Mouse (Mus musculus) MEL (cell line): ENCODE results near the gene Zfpm1. TPM values are rescaled to one million over a fixed set of nuclear protein-coding genes. Genes with fewer than 3 reads are reported as not detected.

Experiments
- DNase-seq: peaks from one replicate; pipeline ENCODE4 v3.0.0; 2011; ENCODE audit warnings: low read depth, low spot score
- H3K27ac ChIP-seq: 2 replicates; pipeline ENCODE4 v1.5.1; 2012; ENCODE audit warnings: low read depth, mild to moderate bottlenecking, control low read depth, low read length, moderate library complexity; ENCODE audit not compliant: control insufficient read depth
- H3K27me3 ChIP-seq, 2 experiments: fragments of 150-350 bp in 1 of 2; sonication (generic) in 1 of 2; 2 replicates each; pipeline ENCODE4 v1.6.1; 2012; ENCODE audit warnings: low read length in 2 of 2, mild to moderate bottlenecking in 2 of 2, improper control_type of control experiment in 1 of 2, moderate library complexity in 1 of 2; ENCODE audit not compliant: insufficient read depth in 2 of 2, control insufficient read depth in 1 of 2
- H3K36me3 ChIP-seq, 2 experiments: 2 replicates each; pipeline ENCODE4 v1.6.1; 2012 to 2014; ENCODE audit warnings: low read length in 2 of 2, improper control_type of control experiment in 1 of 2, inconsistent platforms in 1 of 2, mild to moderate bottlenecking in 1 of 2; ENCODE audit not compliant: insufficient read depth in 2 of 2, control insufficient read depth in 1 of 2
- H3K4me1 ChIP-seq, 2 experiments: fragments of 150-350 bp in 1 of 2; sonication (generic) in 1 of 2; 2 replicates each; pipeline ENCODE4 v1.6.1; 2012; ENCODE audit warnings: low read length in 2 of 2, improper control_type of control experiment in 1 of 2, mild to moderate bottlenecking in 1 of 2; ENCODE audit not compliant: insufficient read depth in 2 of 2, control insufficient read depth in 1 of 2
- H3K4me3 ChIP-seq, 2 experiments: fragments of 150-350 bp in 1 of 2; sonication (generic) in 1 of 2; 2 replicates each; pipeline ENCODE4 v1.5.1; 2012; ENCODE audit warnings: low read depth in 2 of 2, low read length in 2 of 2, mild to moderate bottlenecking in 2 of 2, moderate library complexity in 2 of 2, control low read depth in 1 of 2, improper control_type of control experiment in 1 of 2; ENCODE audit not compliant: control insufficient read depth in 1 of 2, insufficient read depth in 1 of 2
- H3K79me2 ChIP-seq: 2 replicates; pipeline ENCODE4 v1.6.1; 2012; ENCODE audit warnings: mild to moderate bottlenecking, low read length, moderate library complexity; ENCODE audit not compliant: control insufficient read depth, poor library complexity, insufficient read depth
- H3K9ac ChIP-seq: 2 replicates; pipeline ENCODE4 v1.6.1; 2012; ENCODE audit warnings: low read depth, mild to moderate bottlenecking, control low read depth, low read length, moderate library complexity; ENCODE audit not compliant: control insufficient read depth, poor library complexity, severe bottlenecking
- H3K9me3 ChIP-seq: fragments of 150-350 bp; sonication (generic); replicated peaks from 2 replicates; pipeline ENCODE4 v1.6.1; 2012; ENCODE audit warnings: mild to moderate bottlenecking, low read length, improper control_type of control experiment, moderate library complexity; ENCODE audit not compliant: insufficient read depth
- CHD1 ChIP-seq: IDR thresholded peaks from 2 replicates; pipeline ENCODE4 v1.6.1; 2012; ENCODE audit warnings: low read depth, mild to moderate bottlenecking, inconsistent platforms, low read length, improper control_type of control experiment
- CTCF ChIP-seq, 3 experiments: IDR thresholded peaks in 2 of 3; conservative IDR thresholded peaks in 1 of 3; 2 replicates each; pipeline ENCODE4 v1.5.1; 2011 to 2012; ENCODE audit warnings: low read length in 3 of 3, low read depth in 2 of 3, mild to moderate bottlenecking in 2 of 3, improper control_type of control experiment in 1 of 3, inconsistent platforms in 1 of 3, mixed read lengths in 1 of 3, moderate library complexity in 1 of 3; ENCODE audit not compliant: control insufficient read depth in 1 of 3, insufficient read depth in 1 of 3, poor library complexity in 1 of 3, severe bottlenecking in 1 of 3
- E2F4 ChIP-seq: IDR thresholded peaks from 2 replicates; pipeline ENCODE4 v1.6.1; 2011; ENCODE audit warnings: low read depth, low read length, improper control_type of control experiment, borderline replicate concordance
- ELF1 ChIP-seq: IDR thresholded peaks from 2 replicates; pipeline ENCODE4 v1.6.1; 2014; ENCODE audit warnings: low read depth, mild to moderate bottlenecking, inconsistent platforms, low read length, improper control_type of control experiment, moderate library complexity
- ETS1 ChIP-seq: IDR thresholded peaks from 2 replicates; pipeline ENCODE4 v1.6.1; 2012; ENCODE audit warnings: low read depth, mild to moderate bottlenecking, inconsistent platforms, low read length, improper control_type of control experiment, moderate library complexity
- JUND ChIP-seq: IDR thresholded peaks from 2 replicates; pipeline ENCODE4 v1.6.1; 2011; ENCODE audit warnings: low read depth, mild to moderate bottlenecking, improper control_type of control experiment, low read length
- KAT2A ChIP-seq: conservative IDR thresholded peaks from 2 replicates; pipeline ENCODE4 v1.6.1; 2012; ENCODE audit warnings: low read depth, low read length, improper control_type of control experiment, inconsistent platforms
- MYB ChIP-seq: IDR thresholded peaks from 2 replicates; pipeline ENCODE4 v1.6.1; 2011; ENCODE audit warnings: mild to moderate bottlenecking, low read depth, low read length, improper control_type of control experiment
- NELFE ChIP-seq: IDR thresholded peaks from 2 replicates; pipeline ENCODE4 v1.6.1; 2011; ENCODE audit warnings: low read depth, low read length, improper control_type of control experiment
- NRF1 ChIP-seq: IDR thresholded peaks from 2 replicates; pipeline ENCODE4 v1.6.1; 2014; ENCODE audit warnings: low read depth, mild to moderate bottlenecking, inconsistent platforms, low read length, improper control_type of control experiment, moderate library complexity; ENCODE audit not compliant: poor library complexity, insufficient read depth, severe bottlenecking
- POLR2A ChIP-seq, 2 experiments: IDR thresholded peaks; 2 replicates each; pipeline ENCODE4 v1.6.1; 2011 to 2012; ENCODE audit warnings: low read length in 2 of 2, mild to moderate bottlenecking in 2 of 2, control low read depth in 1 of 2, improper control_type of control experiment in 1 of 2, low read depth in 1 of 2, moderate library complexity in 1 of 2; ENCODE audit not compliant: control insufficient read depth in 1 of 2, insufficient read depth in 1 of 2, poor library complexity in 1 of 2
- RAD21 ChIP-seq: IDR thresholded peaks from 2 replicates; pipeline ENCODE4 v1.6.1; 2011; ENCODE audit warnings: mild to moderate bottlenecking, low read depth, low read length, improper control_type of control experiment
- TAL1 ChIP-seq: IDR thresholded peaks from 2 replicates; pipeline ENCODE4 v1.6.1; 2012; ENCODE audit warnings: mild to moderate bottlenecking, inconsistent platforms, low read length, moderate library complexity, mixed read lengths
- UBTF ChIP-seq: IDR thresholded peaks from 2 replicates; pipeline ENCODE4 v1.6.1; 2012; ENCODE audit warnings: low read depth, mild to moderate bottlenecking, inconsistent platforms, low read length, improper control_type of control experiment, moderate library complexity, borderline replicate concordance; ENCODE audit not compliant: insufficient read depth
- USF1 ChIP-seq: IDR thresholded peaks from 2 replicates; pipeline ENCODE4 v1.6.1; 2014; ENCODE audit warnings: low read depth, mild to moderate bottlenecking, inconsistent platforms, low read length, improper control_type of control experiment, moderate library complexity
- ZMIZ1 ChIP-seq: IDR thresholded peaks from 2 replicates; pipeline ENCODE4 v1.6.1; 2012; ENCODE audit warnings: low read depth, mild to moderate bottlenecking, inconsistent platforms, low read length, improper control_type of control experiment, moderate library complexity
- ZNF384 ChIP-seq: IDR thresholded peaks from 2 replicates; pipeline ENCODE4 v1.6.1; 2012; ENCODE audit warnings: low read depth, mild to moderate bottlenecking, inconsistent platforms, low read length, improper control_type of control experiment
- polyA plus RNA-seq, 2 experiments: library from polyadenylated mRNA; stranded (reverse) in 1 of 2; unstranded in 1 of 2; fragments of >175 nt in 1 of 2; fragments of >200 nt in 1 of 2; gene quantifications; 2 replicates each; pipeline versions ENCODE4 v1.2.1 to v1.2.4; 2012; ENCODE audit warnings: low replicate concordance in 2 of 2, low read depth in 1 of 2; ENCODE audit not compliant: insufficient read length in 2 of 2, insufficient read depth in 1 of 2, missing spikeins in 1 of 2
- total RNA-seq: library from RNA; depleted of rRNA; stranded (reverse); fragments of 300-350 nt; gene quantifications from 2 replicates; pipeline ENCODE4 v1.2.3, GENCODE M21; 2012

The Zfpm1 gene
- total and polyA plus RNA-seq, 3 experiments: 133 to 343 (median 260) TPM

GRCm38 (mm10) chr8:122245161-122245560 is 36.8 kb upstream of the Zfpm1 start (continued):
- TF ChIP-seq CTCF (IDR thresholded peaks at IDR 0.05 in 2 of 3, conservative IDR thresholded peaks at IDR 0.05 in 1 of 3; ENCODE audit: control insufficient read depth in 1 of 3, insufficient read depth in 1 of 3, low read depth in 2 of 3, low read length in 3 of 3, poor library complexity in 1 of 3, severe bottlenecking in 1 of 3) (no peak), ZNF384 (no peak), KAT2A (no peak), ETS1 (no peak)
- TF ChIP-seq, all 39 proteins: peak for 0

- no peak overlapping the region for H3K4me3 ChIP-seq
- no peak for TF ChIP-seq ZMIZ1
- TF ChIP-seq USF1: no peak
- no peak for TF ChIP-seq CHD1
- no peak for TF ChIP-seq MYB
- no peak for TF ChIP-seq UBTF
- TF ChIP-seq POLR2A (IDR thresholded peaks at IDR 0.05; ENCODE audit: control insufficient read depth in 1 of 2, insufficient read depth in 1 of 2, low read depth in 1 of 2, low read length in 2 of 2, poor library complexity in 1 of 2): no peak
- DNase-seq: no peak
- H3K36me3 ChIP-seq: no peaks in the 10 kb centered on the region
- H3K27me3 ChIP-seq: no peaks in the 10 kb centered on the region
- H3K9me3 ChIP-seq: no peaks in the 10 kb centered on the region
- no peaks in the 10 kb centered on the region for H3K4me1 ChIP-seq
- H3K27ac ChIP-seq: no peak overlapping the region
- no peaks in the 10 kb centered on the region for H3K79me2 ChIP-seq
- no peak overlapping the region for H3K9ac ChIP-seq
Observed at GRCm38 (mm10) chr8:122246257-122247211, 35.4 kb upstream of the Zfpm1 start.

DNA sequence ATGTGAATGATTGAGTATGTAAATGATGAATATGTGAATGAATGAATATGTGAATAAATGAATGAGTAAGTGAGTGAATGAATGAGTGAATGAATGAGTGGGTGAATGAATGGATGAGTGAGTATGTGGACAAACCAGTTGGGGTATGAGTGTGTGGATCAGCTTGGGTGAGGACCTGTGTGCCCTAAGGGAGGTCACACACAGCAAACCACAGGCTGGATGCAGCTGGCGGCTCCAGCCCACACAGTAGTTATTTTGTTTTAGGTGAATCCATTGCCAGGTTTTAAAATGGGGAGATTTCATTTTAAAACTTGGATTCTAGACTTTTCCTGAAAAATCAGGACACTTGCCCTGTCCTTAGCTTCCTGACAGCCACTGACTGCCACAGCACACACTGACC is 30.2 kb upstream of the Zfpm1 start:
- no peak for DNase-seq
- Histone ChIP-seq H3K36me3 (no peaks in the 10 kb centered on the region), H3K9ac (no peak overlapping the region), H3K4me3 (no peak overlapping the region)
- no peak for TF ChIP-seq CHD1
- TF ChIP-seq JUND: no peak
- no peak for TF ChIP-seq NELFE
- TF ChIP-seq E2F4: no peak
- no peak for TF ChIP-seq CTCF (IDR thresholded peaks at IDR 0.05 in 2 of 3, conservative IDR thresholded peaks at IDR 0.05 in 1 of 3; ENCODE audit: control insufficient read depth in 1 of 3, insufficient read depth in 1 of 3, low read depth in 2 of 3, low read length in 3 of 3, poor library complexity in 1 of 3, severe bottlenecking in 1 of 3)
- TF ChIP-seq RAD21: no peak
- TF ChIP-seq TAL1: no peak
- TF ChIP-seq ELF1: no peak
- no peak for TF ChIP-seq NRF1
- no peak for TF ChIP-seq UBTF
- TF ChIP-seq, all 39 proteins: peak for 0
- no peaks in the 10 kb centered on the region for H3K9me3 ChIP-seq
- no peaks in the 10 kb centered on the region for H3K79me2 ChIP-seq
- no peaks in the 10 kb centered on the region for H3K27me3 ChIP-seq
- H3K4me1 ChIP-seq: no peaks in the 10 kb centered on the region
- no peak overlapping the region for H3K27ac ChIP-seq
